Mouse (Mus musculus) G1E (cell line): ENCODE measurements around the gene Cox7a2. TPM values are rescaled to one million over a fixed set of nuclear protein-coding genes. Genes with fewer than 3 reads are reported as not detected.

Experiments used
- ATAC-seq: 2 replicates; pipeline ENCODE4 v1.8.0; 2016; ENCODE audit warnings: mild to moderate bottlenecking; ENCODE audit not compliant: insufficient number of reproducible peaks, poor library complexity, low FRiP score, severe bottlenecking; ENCODE audit errors: extremely low read depth
- DNase-seq: peaks from one replicate; pipeline ENCODE4 v3.0.0; 2012; ENCODE audit warnings: low spot score
- H3K27me3 ChIP-seq: 2 replicates; pipeline ENCODE4 v1.6.1; 2012; ENCODE audit warnings: mild to moderate bottlenecking, low read length, inconsistent platforms; ENCODE audit not compliant: insufficient read depth
- H3K36me3 ChIP-seq: replicated peaks from 2 replicates; pipeline ENCODE3; 2012; ENCODE audit warnings: mild to moderate bottlenecking, inconsistent platforms
- H3K4me1 ChIP-seq: 2 replicates; pipeline ENCODE4 v1.6.1; 2012; ENCODE audit warnings: low read depth, low read length, inconsistent platforms, mixed read lengths; ENCODE audit not compliant: insufficient read depth
- H3K4me3 ChIP-seq: 2 replicates; pipeline ENCODE4 v1.5.1; 2012; ENCODE audit warnings: low read depth, mild to moderate bottlenecking, inconsistent platforms, low read length, moderate library complexity, mixed read lengths
- H3K9me3 ChIP-seq: replicated peaks from 2 replicates; pipeline ENCODE4 v1.6.1; 2012; ENCODE audit warnings: inconsistent platforms
- CTCF ChIP-seq: IDR thresholded peaks from 2 replicates; pipeline ENCODE4 v1.5.1; 2012; ENCODE audit warnings: low read depth, low read length, inconsistent platforms, mixed read lengths
- GATA1 ChIP-seq: IDR thresholded peaks from 2 replicates; pipeline ENCODE4 v1.6.1; 2012; ENCODE audit warnings: borderline replicate concordance, low read length, inconsistent platforms, mixed read lengths
- GATA2 ChIP-seq: IDR thresholded peaks from 2 replicates; pipeline ENCODE4 v1.6.1; 2012; ENCODE audit warnings: low read depth, low read length, inconsistent platforms, borderline replicate concordance
- POLR2AphosphoS5 ChIP-seq: IDR thresholded peaks from 2 replicates; pipeline ENCODE4 v1.6.1; 2012; ENCODE audit warnings: low read depth, low read length, inconsistent platforms; ENCODE audit not compliant: insufficient replicate concordance
- TAL1 ChIP-seq: conservative IDR thresholded peaks from 2 replicates; pipeline ENCODE4 v1.6.1; 2012; ENCODE audit warnings: low read depth, low read length, inconsistent platforms, mixed read lengths
- polyA plus RNA-seq: library from polyadenylated mRNA; stranded (reverse); fragments of >175 nt; gene quantifications from 2 replicates; pipeline ENCODE4 v1.2.3, GENCODE M21; 2012
- total RNA-seq, 2 experiments: library from RNA; stranded (forward) in 1 of 2; stranded (reverse) in 1 of 2; fragments of 200-1000 nt in 1 of 2; fragments of >200 nt in 1 of 2; fragmentation: Nextera tagmentation in 1 of 2; gene quantifications; 2 replicates each; pipeline ENCODE4 v1.2.3; 2014 to 2017

Cox7a2 gene
- total and polyA plus RNA-seq, 3 experiments, result 19.3 to 225 (median 64.9) TPM

GRCm38 (mm10) chr9:79718481-79719370, 41.0 kb downstream of the Cox7a2 start, which contains the start of gene Col12a1:
Col12a1 (minus strand) TSS chr9:79718831.
- Histone ChIP-seq H3K36me3 (no peaks in the 10 kb centered on the region), H3K27me3 (peaks cover 33% of the 10 kb centered on the region), H3K4me1 (no peaks in the 10 kb centered on the region), H3K4me3 (no peak within 1 kb of the TSS), H3K9me3 (no peaks in the 10 kb centered on the region)
- no peak for TF ChIP-seq GATA2
- TF ChIP-seq TAL1, result no peak
- TF ChIP-seq CTCF, result no peak
- no peak for TF ChIP-seq POLR2AphosphoS5
- TF ChIP-seq GATA1, result no peak
- ATAC-seq, result no peak
- DNase-seq, result no peak

GRCm38 (mm10) chr9:79717836-79718475, 41.7 kb downstream of the Cox7a2 start:
- Histone ChIP-seq H3K27me3 (peaks cover 33% of the 10 kb centered on the region), H3K36me3 (no peaks in the 10 kb centered on the region), H3K4me3 (no peak overlapping the region), H3K4me1 (no peaks in the 10 kb centered on the region), H3K9me3 (no peaks in the 10 kb centered on the region)
- DNase-seq (no peak), ATAC-seq (no peak)
- TF ChIP-seq GATA2 (no peak), TAL1 (no peak), POLR2AphosphoS5 (no peak), CTCF (no peak), GATA1 (no peak)

- Histone ChIP-seq H3K27me3 (peaks cover 33% of the 10 kb centered on the region), H3K4me1 (no peaks in the 10 kb centered on the region), H3K9me3 (no peaks in the 10 kb centered on the region), H3K36me3 (no peaks in the 10 kb centered on the region), H3K4me3 (no peak overlapping the region)
- DNase-seq (no peak), ATAC-seq (no peak)
- TF ChIP-seq GATA1 (no peak), TAL1 (no peak), POLR2AphosphoS5 (no peak), CTCF (no peak), GATA2 (no peak)
These were observed 42.5 kb downstream of the Cox7a2 start for GRCm38 (mm10) chr9:79716909-79717835.

GRCm38 (mm10) chr9:79716496-79716895, 43.2 kb downstream of the Cox7a2 start:
- no peaks in the 10 kb centered on the region for H3K36me3 ChIP-seq
- TF ChIP-seq CTCF (no peak), POLR2AphosphoS5 (no peak), GATA1 (no peak), GATA2 (no peak), TAL1 (no peak)
- no peak for ATAC-seq
- no peak overlapping the region for H3K4me3 ChIP-seq
- peaks cover 33% of the 10 kb centered on the region for H3K27me3 ChIP-seq
- no peaks in the 10 kb centered on the region for H3K9me3 ChIP-seq
- no peaks in the 10 kb centered on the region for H3K4me1 ChIP-seq
- DNase-seq, result no peak

- peaks cover 23% of the 10 kb centered on the region for H3K27me3 ChIP-seq
- H3K36me3 ChIP-seq, result no peaks in the 10 kb centered on the region
- ATAC-seq (no peak), DNase-seq (no peak)
- no peaks in the 10 kb centered on the region for H3K9me3 ChIP-seq
- no peak overlapping the region for H3K4me3 ChIP-seq
- TF ChIP-seq TAL1 (no peak), GATA2 (no peak), GATA1 (no peak), POLR2AphosphoS5 (no peak), CTCF (no peak)
- H3K4me1 ChIP-seq, result no peaks in the 10 kb centered on the region
These were observed 45.1 kb downstream of the Cox7a2 start for GRCm38 (mm10) chr9:79714471-79715045.

Other genes with a start within 250 kb of the Cox7a2 start
- gene Col12a1, start 41.0 kb downstream of the Cox7a2 start, total RNA-seq (2014; fragmentation: Nextera tagmentation), result 0.45 TPM in 1 of 2 replicates, not detected in the other
- gene Col12a1, start 41.0 kb downstream of the Cox7a2 start, total RNA-seq (2017), result 0.06 and 0.33 TPM in 2 replicates
- 0.04 and 0.08 TPM in 2 replicates for gene Col12a1, start 41.0 kb downstream of the Cox7a2 start, polyA plus RNA-seq
- gene Tmem30a, start 33.6 kb upstream of the Cox7a2 start, total RNA-seq (2014; fragmentation: Nextera tagmentation), result 38.8 and 49.5 TPM in 2 replicates
- 66.9 and 81.2 TPM in 2 replicates for gene Tmem30a, start 33.6 kb upstream of the Cox7a2 start, total RNA-seq (2017)
- gene Tmem30a, start 33.6 kb upstream of the Cox7a2 start, polyA plus RNA-seq, result 77.6 and 112 TPM in 2 replicates